In genomic region chr6:125145001-125145400, GRCm38 (mm10) we compare ENCODE assay signal across 8 mouse cellular contexts. TPM values are rescaled to one million over a fixed set of nuclear protein-coding genes. Genes with fewer than 3 reads are reported as not detected.
DNase-seq lines count a peak whose midpoint lies in the region; ATAC-seq and TF ChIP-seq lines count a peak whose summit lies in the region.

Gene Iffo1, plus strand, starts transcription at chr6:125145241.

- H3K36me3 ChIP-seq in forebrain, postnatal 0 days (ENCODE audit: insufficient read depth): peaks cover 29% of the 10 kb centered on the region
- H3K36me3 ChIP-seq in lung, embryonic 14.5 days (ENCODE audit: insufficient read depth): peaks cover 45% of the 10 kb centered on the region

- intact Hi-C loops in heart, postnatal 36 days (cut with DNase I): loop anchor here (5.0 kb wide), 1 partner anchor 127 kb away; no protein-coding TSS in a partner anchor

- H3K9ac ChIP-seq in forebrain, postnatal 0 days: peak within 1 kb of the TSS; percentile 91
- peak within 1 kb of the TSS; percentile 66 for H3K9ac ChIP-seq in lung, embryonic 14.5 days

- peaks cover 28% of the 10 kb centered on the region for H3K4me1 ChIP-seq in cerebellum, adult 2 months (ENCODE audit: control insufficient read depth, insufficient read depth, low read length)
- H3K4me1 ChIP-seq in forebrain, postnatal 0 days (ENCODE audit: insufficient read depth): peaks cover 22% of the 10 kb centered on the region
- peaks cover 10% of the 10 kb centered on the region; the same call in 1 of the 2 replicates for H3K4me1 ChIP-seq in lung, embryonic 14.5 days (ENCODE audit: insufficient read depth)
- H3K4me1 ChIP-seq in olfactory bulb, adult 2 months (ENCODE audit: control insufficient read depth, insufficient read depth, low read length): peaks cover 36% of the 10 kb centered on the region

- no peaks in the 10 kb centered on the region for H3K27me3 ChIP-seq in cerebellum, adult 2 months (ENCODE audit: control insufficient read depth, insufficient read depth, low read length)
- H3K27me3 ChIP-seq in forebrain, postnatal 0 days (ENCODE audit: insufficient read depth, low read length): no peaks in the 10 kb centered on the region
- no peaks in the 10 kb centered on the region for H3K27me3 ChIP-seq in lung, embryonic 14.5 days (ENCODE audit: insufficient read depth, low read length)

- DNase-seq in MN1 (ENCODE audit: low spot score): peak; percentile 87
- DNase-seq in cerebellum, adult 2 months: peak; percentile 93 to 96
- DNase-seq in forebrain, postnatal 0 days: peak; percentile 93
- peak; percentile 87 to 88 for DNase-seq in heart, postnatal 36 days
- peak; percentile 93 to 96 for DNase-seq in layer of hippocampus, adult 8-10 months (ENCODE audit: low spot score in 2 of 2)
- peak; percentile 94 for DNase-seq in lung, embryonic 14.5 days
- DNase-seq in thymus, adult 18-20 months: peak; percentile 73 to 87

- peak; percentile 47; the same call in 1 of the 2 replicates for TF ChIP-seq CTCF in cerebellum, adult 2 months (IDR thresholded peaks at IDR 0.05; ENCODE audit: borderline replicate concordance, insufficient read depth, low read depth, low read length)
- TF ChIP-seq CTCF in forebrain, postnatal 0 days (IDR thresholded peaks at IDR 0.05; ENCODE audit: low read depth): peak; percentile 82
- TF ChIP-seq CTCF in lung, embryonic 14.5 days (IDR thresholded peaks at IDR 0.05; ENCODE audit: low read depth): peak; percentile 66
- TF ChIP-seq CTCF in olfactory bulb, adult 2 months (IDR thresholded peaks at IDR 0.05; ENCODE audit: insufficient read depth, low read depth, low read length): 0 out of 2 replicates have a peak, but pooled peaks have one; percentile 4

- no peaks in the 10 kb centered on the region for H3K9me3 ChIP-seq in forebrain, postnatal 0 days (ENCODE audit: low read length)
- H3K9me3 ChIP-seq in lung, embryonic 14.5 days (ENCODE audit: low read depth, low read length): no peaks in the 10 kb centered on the region

- WGBS in cerebellum, adult 2 months: under 1% methylated on average over 16 of the region's 16 CpGs
- WGBS in forebrain, postnatal 0 days: 1% methylated on average over 16 of the region's 16 CpGs
- WGBS in lung, embryonic 14.5 days: under 1% methylated on average over 16 of the region's 16 CpGs
- 0% methylated on average over 16 of the region's 16 CpGs for WGBS in olfactory bulb, adult 2 months

- H3K4me2 ChIP-seq in forebrain, postnatal 0 days (ENCODE audit: low read depth): peak within 1 kb of the TSS; percentile 97
- peak within 1 kb of the TSS; percentile 82 for H3K4me2 ChIP-seq in lung, embryonic 14.5 days

- peak; percentile 96 for ATAC-seq in forebrain, postnatal 0 days
- ATAC-seq in lung, embryonic 14.5 days (ENCODE audit: insufficient read depth): peak; percentile 95

- TF ChIP-seq POLR2A in cerebellum, adult 2 months (IDR thresholded peaks at IDR 0.05; ENCODE audit: borderline replicate concordance, insufficient read depth, low read length): peak; percentile 92
- peak; percentile 87 for TF ChIP-seq POLR2A in olfactory bulb, adult 2 months (IDR thresholded peaks at IDR 0.05; ENCODE audit: insufficient read depth, low read depth, low read length)

- peak within 1 kb of the TSS; percentile 69 for H3K27ac ChIP-seq in cerebellum, adult 2 months (ENCODE audit: insufficient read depth, low read length)
- H3K27ac ChIP-seq in forebrain, postnatal 0 days (ENCODE audit: low read depth, low read length): peak within 1 kb of the TSS; percentile 89
- H3K27ac ChIP-seq in lung, embryonic 14.5 days (ENCODE audit: low read depth): peak within 1 kb of the TSS; percentile 80
- peak within 1 kb of the TSS; percentile 79 for H3K27ac ChIP-seq in olfactory bulb, adult 2 months (ENCODE audit: insufficient read depth, low read depth, low read length)

- H3K4me3 ChIP-seq in cerebellum, adult 2 months (replicated peaks; ENCODE audit: insufficient read depth, low read depth, low read length): peak within 1 kb of the TSS; percentile 72
- peak within 1 kb of the TSS; percentile 79 for H3K4me3 ChIP-seq in forebrain, postnatal 0 days (ENCODE audit: low read depth, low read length)
- peak within 1 kb of the TSS; percentile 58 for H3K4me3 ChIP-seq in lung, embryonic 14.5 days (ENCODE audit: low read depth, low read length)
- peak within 1 kb of the TSS; percentile 70 for H3K4me3 ChIP-seq in olfactory bulb, adult 2 months (ENCODE audit: insufficient read depth, low read depth, low read length)

RNA-seq across cellular contexts. Expression of gene Iffo1, which starts in this region (rescaled TPM):
- 95.4 and 96.0 TPM in 2 replicates for polyA plus RNA-seq in cerebellum, adult 2 months (2012; rRNA removed)
- total RNA-seq in forebrain, postnatal 0 days (2014; rRNA removed): 24.6 and 28.8 TPM in 2 replicates
- polyA plus RNA-seq in forebrain, postnatal 0 days (2015; fragmentation: Nextera tagmentation; extraction: Ambion mirVana): 12.8 and 18.3 TPM in 2 replicates
- 1 to 10 TPM; 6.6 to 9.4 TPM for total RNA-seq in heart, postnatal 36 days (2021)
- 10 to 100 TPM; 67.2 to 78.4 (median 74.4) TPM for total RNA-seq in layer of hippocampus, adult 8-10 months (2022)
- polyA plus RNA-seq in lung, embryonic 14.5 days (2014; fragmentation: Nextera tagmentation; extraction: Ambion mirVana): 6.0 and 6.2 TPM in 2 replicates
- polyA plus RNA-seq in olfactory bulb, adult 2 months (2012; ENCODE audit: insufficient read depth, insufficient read length, low replicate concordance, missing spikeins): not detected in 2 replicates

Comparison
In these comparisons a context has a peak if more than half of its experiments do, and no peak if none do; other contexts are left out.
1. Peak in every context shown above with its lines: DNase-seq, ATAC-seq, H3K4me3 ChIP-seq and H3K27ac ChIP-seq.
2. CTCF ChIP-seq: peak in every context shown above with its lines; median percentile 82 in forebrain, postnatal 0 days; 66 in lung, embryonic 14.5 days; 47 in cerebellum, adult 2 months; 4 in olfactory bulb, adult 2 months.